Mouse (Mus musculus) C2C12 (cell line): ENCODE measurements around the gene Rasl11b. TPM values are rescaled to one million over a fixed set of nuclear protein-coding genes. Genes with fewer than 3 reads are reported as not detected.

ENCODE experiments used
- H3K27me3 ChIP-seq: one replicate; pipeline ENCODE4 v1.6.1; 2011; ENCODE audit not compliant: control insufficient read depth, insufficient read depth, insufficient read length
- H3K36me3 ChIP-seq: one replicate; pipeline ENCODE4 v1.6.1; 2011; ENCODE audit not compliant: control insufficient read depth, insufficient read depth
- H3K4me3 ChIP-seq: one replicate; pipeline ENCODE4 v1.5.1; 2011; ENCODE audit warnings: mild to moderate bottlenecking, control low read depth; ENCODE audit not compliant: poor library complexity, insufficient read depth, severe bottlenecking
- H3K79me2 ChIP-seq: one replicate; pipeline ENCODE4 v1.6.1; 2011; ENCODE audit not compliant: control insufficient read depth, insufficient read depth
- H3K79me3 ChIP-seq: one replicate; pipeline ENCODE4 v1.6.1; 2011; ENCODE audit warnings: low read depth, control low read depth
- H3ac ChIP-seq: one replicate; pipeline ENCODE3; 2011; ENCODE audit warnings: low read depth; ENCODE audit not compliant: control insufficient read depth, insufficient read length
- CEBPB ChIP-seq: IDR thresholded peaks from one replicate; pipeline ENCODE4 v1.6.1; 2011; ENCODE audit warnings: low read depth, mild to moderate bottlenecking, control low read depth, moderate library complexity
- CTCF ChIP-seq: IDR thresholded peaks from one replicate; pipeline ENCODE4 v1.5.1; 2011; ENCODE audit not compliant: control insufficient read depth, insufficient read depth, insufficient read length
- FOSL1 ChIP-seq: IDR thresholded peaks from one replicate; pipeline ENCODE4 v1.8.0; 2011; ENCODE audit warnings: mild to moderate bottlenecking, low read length; ENCODE audit not compliant: poor library complexity, insufficient read depth, severe bottlenecking
- MAX ChIP-seq: IDR thresholded peaks from one replicate; pipeline ENCODE4 v1.6.1; 2011; ENCODE audit warnings: mild to moderate bottlenecking, control low read depth
- MYOD1 ChIP-seq: IDR thresholded peaks from one replicate; pipeline ENCODE4 v1.6.1; 2011; ENCODE audit warnings: low read depth; ENCODE audit not compliant: control insufficient read depth, insufficient read length
- MYOG ChIP-seq: IDR thresholded peaks from one replicate; pipeline ENCODE4 v1.6.1; 2011; ENCODE audit not compliant: control insufficient read depth, insufficient read length; ENCODE audit errors: extremely low read depth
- USF1 ChIP-seq: IDR thresholded peaks from one replicate; pipeline ENCODE4 v1.6.1; 2011; ENCODE audit warnings: low read depth, mild to moderate bottlenecking, control low read depth, moderate library complexity
- polyA plus RNA-seq: library from polyadenylated mRNA; unstranded; fragments of >200 nt; fragmentation: generic; extraction: Trizol; gene quantifications from one replicate; pipeline ENCODE4 v1.2.1, GENCODE M21; 2012; ENCODE audit warnings: missing spikeins

Gene Rasl11b
- polyA plus RNA-seq, 1 experiment = 4.8 TPM

DNA sequence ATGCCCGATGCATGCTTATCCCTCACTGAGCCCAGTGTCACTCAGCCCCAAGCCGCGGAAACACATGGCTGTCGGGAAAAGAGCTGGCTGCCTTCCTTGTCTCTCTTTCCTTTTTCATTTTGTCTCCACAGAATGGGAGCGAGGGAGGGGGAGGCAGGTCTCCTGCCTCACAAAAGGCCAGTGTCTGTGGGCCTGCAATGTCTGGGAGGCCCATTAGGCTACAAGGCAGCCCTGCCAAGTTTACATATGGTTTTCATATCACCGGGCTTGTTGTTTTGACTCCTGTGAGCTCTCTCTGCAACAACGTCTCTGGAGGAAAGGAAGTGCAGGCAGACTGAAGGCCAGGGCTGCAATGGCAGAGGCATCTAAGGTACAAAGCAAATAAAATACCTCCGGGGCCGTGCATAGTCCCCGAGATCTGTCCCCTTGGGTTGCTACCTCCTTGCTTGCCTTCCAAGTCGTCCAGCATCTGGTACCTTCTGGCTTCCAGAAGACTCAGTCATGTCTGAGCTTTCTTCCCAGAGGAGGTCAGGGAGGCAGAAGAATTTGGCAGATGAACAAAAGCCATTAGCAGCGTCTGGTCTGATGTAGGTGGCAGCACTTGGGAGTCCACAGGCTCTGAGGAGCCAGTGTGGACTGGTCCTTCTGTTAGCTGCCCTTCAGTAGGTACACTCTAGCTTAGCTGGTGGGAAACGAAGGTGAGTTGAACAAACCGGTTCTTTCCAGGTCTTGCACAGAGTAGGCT lies 19.4 kb upstream of the Rasl11b start:
- H3K79me3 ChIP-seq = no peaks in the 10 kb centered on the region
- no peak overlapping the region for H3K4me3 ChIP-seq
- TF ChIP-seq MAX (no peak), CEBPB (no peak), USF1 (no peak), FOSL1 (no peak), MYOG (no peak), MYOD1 (no peak), CTCF (no peak)
- no peaks in the 10 kb centered on the region for H3K36me3 ChIP-seq
- H3K27me3 ChIP-seq = no peaks in the 10 kb centered on the region
- H3K79me2 ChIP-seq = no peaks in the 10 kb centered on the region
- no peak overlapping the region for H3ac ChIP-seq

DNA sequence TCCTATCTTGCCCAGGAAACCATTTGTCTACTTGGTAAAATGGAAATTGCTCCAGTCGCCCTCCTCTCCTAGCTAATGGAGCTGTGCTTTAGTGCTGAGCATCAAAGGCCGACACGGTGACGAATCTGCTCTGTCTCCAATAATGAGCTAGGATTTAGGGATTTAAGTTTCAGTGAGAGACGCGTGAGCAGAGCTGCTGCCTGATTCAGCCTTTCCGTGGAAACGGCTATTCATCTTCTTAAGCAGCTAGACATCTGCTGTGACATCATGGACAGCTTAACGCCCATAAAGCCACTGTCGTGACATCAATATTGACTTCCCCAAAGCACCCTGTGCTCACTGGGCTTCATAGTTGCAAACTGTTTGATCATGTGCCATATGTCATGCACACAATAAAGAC lies 14.9 kb upstream of the Rasl11b start:
- no peaks in the 10 kb centered on the region for H3K79me2 ChIP-seq
- TF ChIP-seq MAX = no peak
- H3K36me3 ChIP-seq = no peaks in the 10 kb centered on the region
- H3K79me3 ChIP-seq = no peaks in the 10 kb centered on the region
- no peak overlapping the region for H3K4me3 ChIP-seq
- no peak overlapping the region for H3ac ChIP-seq
- H3K27me3 ChIP-seq = no peaks in the 10 kb centered on the region

DNA sequence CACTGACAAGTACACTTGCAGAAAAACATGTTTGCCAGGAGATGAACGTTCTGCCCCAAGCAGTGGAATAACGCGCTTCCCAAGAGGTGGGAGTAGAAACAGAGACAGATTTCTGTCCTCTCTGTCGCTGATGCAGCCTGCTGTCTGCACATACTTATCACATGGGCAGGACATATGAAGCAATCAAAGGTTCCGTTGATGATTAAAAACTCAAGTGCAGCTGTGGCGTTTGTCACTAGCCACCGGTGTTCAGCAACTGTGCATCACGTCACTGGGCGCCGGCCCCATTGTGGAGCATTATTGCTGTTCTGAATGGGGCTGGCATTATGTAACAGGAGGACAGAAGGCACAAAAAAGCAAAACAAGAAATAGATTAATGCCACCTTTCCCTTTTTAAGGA lies 12.0 kb upstream of the Rasl11b start:
- Histone ChIP-seq H3ac (no peak overlapping the region), H3K36me3 (no peaks in the 10 kb centered on the region), H3K79me2 (no peaks in the 10 kb centered on the region), H3K27me3 (no peaks in the 10 kb centered on the region), H3K4me3 (no peak overlapping the region), H3K79me3 (no peaks in the 10 kb centered on the region)
- TF ChIP-seq MAX (no peak), MYOD1 (no peak), FOSL1 (no peak), USF1 (no peak), CTCF (no peak), CEBPB (no peak), MYOG (no peak)

DNA sequence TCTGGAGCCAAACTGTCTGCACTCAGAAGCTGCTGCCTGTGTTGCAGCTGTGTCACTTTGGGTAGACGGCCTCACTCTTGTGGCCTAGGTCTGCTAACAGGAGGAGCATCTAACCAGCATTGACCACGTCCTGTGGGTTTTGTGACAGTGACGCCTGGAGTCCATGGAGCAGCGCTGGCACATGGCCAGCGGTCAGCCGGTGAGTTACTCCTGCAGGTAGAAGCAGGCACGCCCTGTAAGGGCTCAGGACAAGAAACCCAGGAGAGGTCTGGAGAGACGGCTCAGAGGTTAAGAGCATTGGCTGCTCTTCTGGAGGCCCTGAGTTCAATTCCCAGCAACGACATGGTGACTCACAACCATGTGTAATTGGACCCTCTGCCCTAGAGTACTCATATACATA lies 10.5 kb upstream of the Rasl11b start:
- no peak overlapping the region for H3K4me3 ChIP-seq
- no peak for TF ChIP-seq CEBPB
- no peak for TF ChIP-seq MAX
- TF ChIP-seq MYOG = no peak
- no peak for TF ChIP-seq FOSL1
- TF ChIP-seq CTCF = no peak
- no peak for TF ChIP-seq USF1
- H3K79me2 ChIP-seq = no peaks in the 10 kb centered on the region

DNA sequence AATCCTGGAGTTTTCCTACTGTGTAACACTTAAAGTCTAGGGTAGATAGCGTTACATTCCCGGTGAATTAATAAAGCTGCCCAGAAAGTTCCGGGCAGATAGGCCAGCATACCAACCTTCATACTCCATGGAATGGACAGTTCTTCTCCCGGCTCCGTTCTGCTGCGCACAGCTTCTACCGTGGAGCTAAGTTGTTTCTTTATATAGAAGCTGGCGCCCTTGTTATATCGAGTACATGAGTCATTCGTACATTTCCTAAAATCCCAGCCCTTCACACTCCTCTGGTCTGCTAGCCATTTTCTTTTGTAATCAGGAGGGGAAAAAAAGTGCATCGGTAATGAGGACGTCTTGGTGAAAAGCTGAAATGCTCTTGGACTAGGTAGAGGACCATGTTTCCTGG lies 7.0 kb upstream of the Rasl11b start:
- Histone ChIP-seq H3K27me3 (no peaks in the 10 kb centered on the region), H3ac (no peak overlapping the region), H3K36me3 (no peaks in the 10 kb centered on the region), H3K4me3 (no peak overlapping the region), H3K79me3 (no peaks in the 10 kb centered on the region), H3K79me2 (no peaks in the 10 kb centered on the region)
- TF ChIP-seq MYOD1 = no peak
- no peak for TF ChIP-seq FOSL1
- TF ChIP-seq CEBPB = no peak
- no peak for TF ChIP-seq USF1
- no peak for TF ChIP-seq CTCF
- TF ChIP-seq MYOG = no peak
- no peak for TF ChIP-seq MAX

More for the DNA sequence above, 10.5 kb upstream of the Rasl11b start:
- H3K27me3 ChIP-seq = no peaks in the 10 kb centered on the region
- H3K79me3 ChIP-seq = no peaks in the 10 kb centered on the region
- no peak overlapping the region for H3ac ChIP-seq
- H3K36me3 ChIP-seq = no peaks in the 10 kb centered on the region

DNA sequence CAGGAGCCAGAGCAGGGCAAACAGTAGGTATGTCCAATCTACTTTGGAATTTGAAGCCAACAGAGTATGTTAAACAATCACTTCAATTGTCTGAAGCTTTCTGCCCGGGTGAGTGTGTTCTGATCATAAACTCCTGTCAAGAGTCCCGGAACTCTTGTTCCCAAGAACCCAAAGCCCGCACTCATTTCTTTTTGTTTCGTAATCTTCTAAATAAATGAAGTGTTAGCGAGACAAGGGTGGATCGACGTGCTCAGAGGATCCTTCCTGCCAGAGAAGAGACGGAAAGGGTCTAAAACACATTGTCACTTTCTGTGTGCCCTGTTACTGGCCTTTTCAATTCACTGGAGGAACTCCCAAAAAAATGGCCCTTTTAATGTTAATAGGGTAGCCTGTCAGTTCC lies 6.2 kb upstream of the Rasl11b start:
- H3ac ChIP-seq = no peak overlapping the region

More for the DNA sequence above, 6.2 kb upstream of the Rasl11b start:
- Histone ChIP-seq H3K36me3 (no peaks in the 10 kb centered on the region), H3K79me3 (no peaks in the 10 kb centered on the region), H3K27me3 (no peaks in the 10 kb centered on the region), H3K4me3 (no peak overlapping the region), H3K79me2 (no peaks in the 10 kb centered on the region)
- TF ChIP-seq CEBPB (no peak), MAX (no peak), MYOG (no peak), MYOD1 (no peak), FOSL1 (no peak), USF1 (no peak), CTCF (no peak)
